Mouse (Mus musculus) thymus, postnatal 14 days (tissue): ENCODE measurements around the gene Osbpl10.
"Not testable (repeated sequence)": the region's sequence is repeated elsewhere in the genome, so short reads cannot be mapped to it uniquely, and the experiment has no call there.

Source experiments
- DNase-seq: peaks from one replicate; pipeline ENCODE4 v3.0.0; 2021

Osbpl10 gene

GRCm38 (mm10) chr9:115230141-115230540 lies 251.8 kb downstream of the Osbpl10 start:
- no peak for DNase-seq

GRCm38 (mm10) chr9:115231476-115231875 lies 253.1 kb downstream of the Osbpl10 start:
- no peak for DNase-seq

GRCm38 (mm10) chr9:115233721-115234120 lies 255.4 kb downstream of the Osbpl10 start:
- DNase-seq = no peak

- DNase-seq = no peak
Measured at GRCm38 (mm10) chr9:115234561-115234960, 256.2 kb downstream of the Osbpl10 start.

GRCm38 (mm10) chr9:115236352-115236841 lies 258.0 kb downstream of the Osbpl10 start:
- DNase-seq = no peak

- no peak for DNase-seq
Measured at GRCm38 (mm10) chr9:115237943-115238342, 259.6 kb downstream of the Osbpl10 start.

GRCm38 (mm10) chr9:115239861-115240260 lies 261.5 kb downstream of the Osbpl10 start:
- DNase-seq = no peak

GRCm38 (mm10) chr9:115243630-115244029 lies 265.3 kb downstream of the Osbpl10 start:
- DNase-seq = no peak

- no peak for DNase-seq
Measured at GRCm38 (mm10) chr9:115245092-115245491, 266.7 kb downstream of the Osbpl10 start.

GRCm38 (mm10) chr9:115249145-115249544 lies 270.8 kb downstream of the Osbpl10 start:
- no peak for DNase-seq

- DNase-seq = no peak
Measured at GRCm38 (mm10) chr9:115257733-115258286, 279.4 kb downstream of the Osbpl10 start.

GRCm38 (mm10) chr9:115259866-115260265 lies 281.5 kb downstream of the Osbpl10 start:
- no peak for DNase-seq

GRCm38 (mm10) chr9:115260464-115260863 lies 282.1 kb downstream of the Osbpl10 start:
- DNase-seq = no peak

- no peak for DNase-seq
Measured at GRCm38 (mm10) chr9:115261456-115261855, 283.1 kb downstream of the Osbpl10 start.

GRCm38 (mm10) chr9:115261896-115262295 lies 283.5 kb downstream of the Osbpl10 start:
- no peak for DNase-seq

- DNase-seq = no peak
Measured at GRCm38 (mm10) chr9:115271556-115271955, 293.2 kb downstream of the Osbpl10 start.

GRCm38 (mm10) chr9:115272451-115272850 lies 294.1 kb downstream of the Osbpl10 start:
- DNase-seq = not testable (repeated sequence)

- no peak for DNase-seq
Measured at GRCm38 (mm10) chr9:115273095-115273649, 294.8 kb downstream of the Osbpl10 start.

GRCm38 (mm10) chr9:115274806-115275205 lies 296.4 kb downstream of the Osbpl10 start:
- DNase-seq = no peak

GRCm38 (mm10) chr9:115278641-115279040 lies 300.3 kb downstream of the Osbpl10 start:
- DNase-seq = no peak
